Mouse (Mus musculus) limb, embryonic 15.5 days (tissue): ENCODE results near the gene Nme7. TPM values are rescaled to one million over a fixed set of nuclear protein-coding genes. Genes with fewer than 3 reads are reported as not detected.

Source experiments
- ATAC-seq: fragments of 200-750 bp; cut with Nextera tagmentation; 2 replicates; pipeline ENCODE4 v1.8.0; 2017; ENCODE audit warnings: low read depth, moderate TSS enrichment; ENCODE audit not compliant: insufficient number of reproducible peaks, low FRiP score, low TSS enrichment
- H3K27ac ChIP-seq: fragments of 300-500 bp; sonication (generic); 2 replicates; pipeline ENCODE4 v1.5.1; 2015; ENCODE audit warnings: moderate library complexity, mild to moderate bottlenecking, inconsistent platforms
- H3K27me3 ChIP-seq: fragments of 300-500 bp; sonication (generic); 2 replicates; pipeline ENCODE4 v1.6.1; 2015; ENCODE audit warnings: inconsistent platforms
- H3K36me3 ChIP-seq: fragments of 300-500 bp; sonication (generic); 2 replicates; pipeline ENCODE4 v1.6.1; 2015; ENCODE audit warnings: inconsistent platforms
- H3K4me1 ChIP-seq: fragments of 300-500 bp; sonication (generic); 2 replicates; pipeline ENCODE4 v1.6.1; 2015; ENCODE audit warnings: inconsistent platforms
- H3K4me2 ChIP-seq: fragments of 300-500 bp; sonication (generic); 2 replicates; pipeline ENCODE4 v1.6.1; 2015; ENCODE audit warnings: mild to moderate bottlenecking, inconsistent platforms
- H3K4me3 ChIP-seq: fragments of 300-500 bp; sonication (generic); 2 replicates; pipeline ENCODE4 v1.5.1; 2015; ENCODE audit warnings: mild to moderate bottlenecking, inconsistent platforms
- H3K9ac ChIP-seq: fragments of 300-500 bp; sonication (generic); 2 replicates; pipeline ENCODE4 v1.6.1; 2015; ENCODE audit warnings: inconsistent platforms
- H3K9me3 ChIP-seq: fragments of 300-500 bp; sonication (generic); 2 replicates; pipeline ENCODE4 v1.6.1; 2016; ENCODE audit warnings: inconsistent platforms
- WGBS: fragments of 180-500 bp; shearing (Covaris S2); methylation state at CpG from one replicate; pipeline ENCODE4 v1.1.7; 2015; 5-methylcytosine and 5-hydroxymethylcytosine counted together
- polyA plus RNA-seq: library from polyadenylated mRNA; unstranded; fragments of >200 nt; fragmentation: Nextera tagmentation; extraction: Ambion mirVana; gene quantifications from 2 replicates; pipeline ENCODE4 v1.2.1, GENCODE M21; 2015

Gene Nme7
- polyA plus RNA-seq, 1 experiment from 2014 or later: 31.4 TPM

DNA sequence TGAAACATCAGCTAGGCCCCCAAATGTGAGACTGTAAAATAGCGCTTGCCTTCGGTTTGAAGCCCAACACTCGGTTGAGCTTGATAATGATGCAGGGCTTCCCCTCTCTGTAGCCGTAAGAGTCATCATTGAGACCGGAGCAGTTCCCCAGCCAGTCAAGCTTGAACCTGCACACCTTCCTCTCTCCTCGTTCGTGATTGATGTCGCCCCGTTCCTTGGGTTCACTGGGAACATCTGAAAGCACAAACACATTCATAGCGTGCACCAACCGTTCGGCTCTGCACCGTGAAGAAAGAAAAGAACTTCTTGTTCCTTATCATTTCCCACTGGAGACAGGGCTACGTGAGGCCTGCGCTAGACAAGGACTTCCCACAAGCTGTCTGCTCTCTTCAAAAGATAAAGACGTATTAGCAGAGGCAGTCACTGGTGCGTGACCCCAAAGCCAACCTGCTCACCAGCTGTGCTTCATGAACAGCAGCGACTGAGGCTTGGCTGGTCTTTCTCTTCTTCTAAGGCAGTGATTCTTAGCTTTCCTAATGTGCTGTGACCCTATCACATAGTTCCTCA lies 137.6 kb downstream of the Nme7 start:
- Histone ChIP-seq H3K27ac (no peak overlapping the region), H3K4me1 (no peaks in the 10 kb centered on the region), H3K27me3 (no peaks in the 10 kb centered on the region), H3K4me2 (no peak overlapping the region), H3K9me3 (no peaks in the 10 kb centered on the region), H3K9ac (no peak overlapping the region), H3K36me3 (peaks cover 28% of the 10 kb centered on the region; the same call in 1 of the 2 replicates), H3K4me3 (no peak overlapping the region)
- WGBS: 70% methylated on average over 18 of the region's 18 CpGs
- ATAC-seq: no peak

DNA sequence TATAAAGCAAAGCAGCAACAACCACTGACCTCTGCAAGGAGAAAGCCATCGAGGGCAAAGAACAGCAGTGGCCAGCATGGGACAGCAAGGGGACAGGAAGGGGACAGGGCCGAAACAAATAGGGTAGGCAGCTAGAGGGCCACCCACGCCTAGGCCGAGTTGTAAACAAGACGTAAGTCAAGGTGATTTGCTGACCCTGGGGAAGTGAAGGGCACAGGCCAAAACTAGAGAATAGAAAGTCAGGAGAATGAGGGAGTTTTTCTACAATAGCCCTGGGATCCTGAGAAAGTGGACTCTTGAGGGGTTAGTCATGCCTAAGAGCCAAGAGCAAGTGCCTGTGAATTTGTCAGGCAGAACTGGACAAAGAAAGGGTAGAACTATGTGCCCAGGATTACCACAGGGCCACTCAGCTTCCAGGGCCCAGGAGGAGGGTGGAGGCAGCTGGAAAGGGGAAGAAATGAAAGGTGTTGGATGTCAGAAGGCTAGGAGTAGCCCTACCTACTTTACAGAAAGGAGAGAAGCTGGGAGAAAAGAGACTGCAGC lies 141.8 kb downstream of the Nme7 start:
- Histone ChIP-seq H3K4me1 (no peaks in the 10 kb centered on the region), H3K36me3 (0 out of 2 replicates have a peak, but pooled peaks cover 4% of the 10 kb centered on the region), H3K4me3 (no peak overlapping the region), H3K27me3 (no peaks in the 10 kb centered on the region), H3K4me2 (no peak overlapping the region), H3K27ac (no peak overlapping the region), H3K9ac (no peak overlapping the region), H3K9me3 (no peaks in the 10 kb centered on the region)
- no peak for ATAC-seq
- 79% methylated on average over 5 of the region's 5 CpGs for WGBS

DNA sequence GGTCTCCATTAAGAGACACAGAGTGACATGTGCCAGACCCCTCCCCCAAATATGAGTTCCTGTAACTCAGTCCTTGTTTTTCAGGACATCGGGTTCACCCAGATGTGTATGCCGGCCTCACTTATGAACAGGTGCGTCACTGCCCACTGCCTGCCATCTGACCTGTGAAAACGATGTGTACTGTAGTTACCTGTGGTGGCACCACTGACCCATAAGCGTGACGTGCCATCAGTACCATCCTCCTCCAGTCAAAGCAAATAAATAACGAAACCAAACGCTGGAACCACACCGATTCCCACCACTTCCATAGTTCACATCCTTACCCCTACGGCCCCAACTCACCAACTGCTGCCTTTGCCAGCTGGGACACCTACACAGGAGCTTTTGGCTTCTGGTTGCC lies 142.6 kb downstream of the Nme7 start:
- Histone ChIP-seq H3K4me3 (no peak overlapping the region), H3K4me2 (no peak overlapping the region), H3K36me3 (0 out of 2 replicates have a peak, but pooled peaks cover 2% of the 10 kb centered on the region), H3K27ac (no peak overlapping the region), H3K9ac (no peak overlapping the region), H3K4me1 (no peaks in the 10 kb centered on the region), H3K9me3 (no peaks in the 10 kb centered on the region), H3K27me3 (no peaks in the 10 kb centered on the region)
- no peak for ATAC-seq
- 90% methylated on average over 10 of the region's 10 CpGs for WGBS

DNA sequence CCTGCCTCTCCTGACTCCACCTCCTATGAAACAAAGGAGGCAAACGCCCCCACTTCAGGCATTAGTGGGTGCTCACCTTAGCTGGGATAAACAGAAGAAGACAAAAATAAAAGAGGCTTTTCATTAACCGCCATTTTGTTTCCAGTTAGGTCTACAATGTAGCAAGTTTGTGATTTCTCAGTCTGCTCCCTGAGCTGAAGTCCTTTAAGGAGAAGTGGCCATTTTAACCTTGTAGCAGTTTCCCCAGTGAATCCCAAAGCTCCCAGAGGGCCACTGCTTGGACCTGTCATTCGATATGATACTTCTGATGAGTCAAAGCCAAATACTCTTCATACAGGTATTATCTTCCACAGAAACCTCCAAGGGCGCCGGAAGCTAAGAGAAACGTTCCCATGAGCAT lies 143.6 kb downstream of the Nme7 start:
- Histone ChIP-seq H3K9ac (no peak overlapping the region), H3K4me1 (no peaks in the 10 kb centered on the region), H3K4me3 (no peak overlapping the region), H3K9me3 (no peaks in the 10 kb centered on the region), H3K27ac (no peak overlapping the region), H3K27me3 (no peaks in the 10 kb centered on the region), H3K4me2 (no peak overlapping the region), H3K36me3 (no peaks in the 10 kb centered on the region)
- 88% methylated on average over 6 of the region's 6 CpGs for WGBS
- no peak for ATAC-seq

DNA sequence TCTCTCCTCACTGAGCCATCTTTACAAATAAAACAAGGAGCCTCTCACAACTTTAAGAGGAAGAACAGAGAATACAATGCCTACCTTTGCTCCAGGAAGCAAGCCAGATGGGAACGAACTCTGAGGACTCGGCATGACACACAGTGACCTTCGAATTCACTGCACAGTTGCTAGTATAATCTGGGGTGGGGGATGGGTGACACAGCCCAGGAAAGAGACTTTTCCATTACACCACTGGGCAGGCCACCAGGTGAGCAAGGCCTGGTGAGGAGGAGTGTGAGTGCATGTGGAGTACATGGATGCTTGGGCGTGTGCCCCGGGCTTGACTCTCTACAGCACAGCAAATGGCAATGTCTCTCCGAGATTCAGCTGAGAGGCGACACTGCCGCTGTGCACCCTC lies 145.7 kb downstream of the Nme7 start:
- no peaks in the 10 kb centered on the region for H3K9me3 ChIP-seq
- no peak overlapping the region for H3K27ac ChIP-seq
- peaks cover 3% of the 10 kb centered on the region for H3K4me1 ChIP-seq
- no peaks in the 10 kb centered on the region for H3K36me3 ChIP-seq
- ATAC-seq: no peak
- H3K9ac ChIP-seq: no peak overlapping the region
- H3K4me2 ChIP-seq: no peak overlapping the region
- H3K4me3 ChIP-seq: no peak overlapping the region
- 88% methylated on average over 8 of the region's 8 CpGs for WGBS
- H3K27me3 ChIP-seq: 0 out of 2 replicates have a peak, but pooled peaks cover under 1% of the 10 kb centered on the region

DNA sequence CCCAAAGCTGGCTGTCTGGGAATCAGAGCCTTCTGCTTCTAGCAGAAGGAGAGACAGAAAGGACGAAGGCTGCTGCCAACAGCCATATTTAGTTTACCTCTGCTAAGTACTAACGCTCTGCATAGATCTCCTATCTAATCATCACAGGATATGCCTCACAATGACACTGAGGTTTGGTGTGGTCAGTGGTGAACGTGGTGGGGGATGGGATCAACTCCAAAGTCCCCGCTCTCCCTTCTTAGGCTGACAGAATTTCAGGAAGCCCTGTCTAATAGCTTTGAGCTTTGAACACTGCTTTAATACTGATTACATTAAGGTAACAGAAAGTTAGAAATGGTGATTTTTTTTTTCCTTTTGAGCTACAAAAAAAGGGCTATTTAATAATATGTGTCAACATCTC lies 146.3 kb downstream of the Nme7 start:
- peaks cover 5% of the 10 kb centered on the region for H3K4me1 ChIP-seq
- 0 out of 2 replicates have a peak, but pooled peaks cover 6% of the 10 kb centered on the region for H3K27me3 ChIP-seq
- no peak overlapping the region for H3K27ac ChIP-seq
- no peak for ATAC-seq
- no peaks in the 10 kb centered on the region for H3K36me3 ChIP-seq
- WGBS: 82% methylated on average over 4 of the region's 4 CpGs
- H3K4me3 ChIP-seq: no peak overlapping the region
- no peak overlapping the region for H3K4me2 ChIP-seq
- no peak overlapping the region for H3K9ac ChIP-seq
- no peaks in the 10 kb centered on the region for H3K9me3 ChIP-seq

DNA sequence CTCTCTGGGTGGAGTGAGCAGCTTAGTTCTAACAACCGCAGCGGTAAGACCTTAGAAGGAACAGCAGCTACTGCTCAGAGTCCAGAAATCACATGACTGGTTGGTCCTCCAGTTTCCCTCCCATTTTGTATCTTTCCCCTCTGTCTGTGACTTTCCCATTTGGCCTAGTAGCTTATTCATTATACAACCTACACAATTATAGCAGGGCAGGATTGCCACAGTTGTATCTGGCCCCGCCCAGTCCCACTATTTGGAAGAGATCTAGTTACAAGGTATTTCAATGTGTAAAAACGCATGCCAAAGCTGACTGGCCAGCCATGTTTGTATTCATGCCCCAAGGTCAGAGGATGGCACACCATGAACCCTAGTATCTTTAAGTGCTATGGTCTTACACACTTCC lies 146.7 kb downstream of the Nme7 start:
- no peak overlapping the region for H3K4me3 ChIP-seq
- WGBS: 78% methylated on average over 4 of the region's 4 CpGs
- no peak overlapping the region for H3K9ac ChIP-seq
- peaks cover 8% of the 10 kb centered on the region for H3K27me3 ChIP-seq
- ATAC-seq: no peak
- H3K4me1 ChIP-seq: peaks cover 5% of the 10 kb centered on the region
- no peaks in the 10 kb centered on the region for H3K9me3 ChIP-seq
- no peak overlapping the region for H3K4me2 ChIP-seq
- H3K27ac ChIP-seq: no peak overlapping the region
- no peaks in the 10 kb centered on the region for H3K36me3 ChIP-seq

DNA sequence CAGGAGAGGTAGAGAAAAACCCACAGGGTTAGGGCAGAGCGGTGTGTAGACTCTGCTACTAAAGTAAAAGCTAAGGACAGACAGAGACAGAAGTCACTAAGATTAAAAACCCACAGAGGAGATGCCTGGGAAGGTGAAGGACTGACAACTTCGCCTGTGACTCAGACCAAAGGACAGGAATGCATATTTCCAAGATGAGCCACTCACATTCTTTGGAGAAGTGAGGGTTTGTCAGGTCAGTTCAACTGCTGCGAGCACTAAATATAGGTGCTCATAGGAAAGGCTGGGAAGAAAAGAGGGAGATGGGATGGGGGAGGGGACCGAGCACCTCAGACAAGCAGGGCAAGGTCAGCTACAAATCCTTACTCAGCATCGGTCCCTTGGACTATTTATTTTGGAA lies 147.4 kb downstream of the Nme7 start:
- no peaks in the 10 kb centered on the region for H3K36me3 ChIP-seq
- no peaks in the 10 kb centered on the region for H3K9me3 ChIP-seq
- H3K9ac ChIP-seq: no peak overlapping the region
- no peak overlapping the region for H3K4me2 ChIP-seq
- ATAC-seq: no peak
- no peak overlapping the region for H3K27ac ChIP-seq
- no peak overlapping the region for H3K4me3 ChIP-seq
- H3K27me3 ChIP-seq: peaks cover 15% of the 10 kb centered on the region
- WGBS: 80% methylated on average over 5 of the region's 5 CpGs
- peaks cover 6% of the 10 kb centered on the region for H3K4me1 ChIP-seq

DNA sequence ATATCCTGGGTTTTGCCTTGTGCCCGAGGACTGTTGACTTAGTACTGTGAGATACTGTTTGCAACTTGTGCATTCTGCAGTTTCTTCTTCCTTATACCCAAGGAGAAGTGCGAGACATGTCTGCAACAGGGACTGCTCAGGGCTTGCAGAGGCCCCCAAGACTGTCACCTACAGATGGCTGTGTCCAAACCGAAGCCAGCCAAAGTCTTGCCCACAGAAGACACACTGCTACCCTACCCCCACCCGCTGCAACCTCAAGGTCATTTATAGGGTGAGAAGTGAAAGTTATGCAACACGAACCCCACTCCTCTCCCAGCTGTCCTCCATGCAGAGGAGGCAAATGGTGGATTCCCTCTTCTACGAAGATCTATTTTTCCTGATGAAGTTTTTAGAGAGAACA lies 148.7 kb downstream of the Nme7 start:
- H3K9ac ChIP-seq: no peak overlapping the region
- no peaks in the 10 kb centered on the region for H3K9me3 ChIP-seq
- H3K36me3 ChIP-seq: no peaks in the 10 kb centered on the region
- no peak overlapping the region for H3K27ac ChIP-seq
- WGBS: 77% methylated on average over 6 of the region's 6 CpGs
- H3K4me1 ChIP-seq: peaks cover 18% of the 10 kb centered on the region
- peaks cover 26% of the 10 kb centered on the region for H3K27me3 ChIP-seq
- H3K4me3 ChIP-seq: no peak overlapping the region
- H3K4me2 ChIP-seq: no peak overlapping the region
- ATAC-seq: no peak

DNA sequence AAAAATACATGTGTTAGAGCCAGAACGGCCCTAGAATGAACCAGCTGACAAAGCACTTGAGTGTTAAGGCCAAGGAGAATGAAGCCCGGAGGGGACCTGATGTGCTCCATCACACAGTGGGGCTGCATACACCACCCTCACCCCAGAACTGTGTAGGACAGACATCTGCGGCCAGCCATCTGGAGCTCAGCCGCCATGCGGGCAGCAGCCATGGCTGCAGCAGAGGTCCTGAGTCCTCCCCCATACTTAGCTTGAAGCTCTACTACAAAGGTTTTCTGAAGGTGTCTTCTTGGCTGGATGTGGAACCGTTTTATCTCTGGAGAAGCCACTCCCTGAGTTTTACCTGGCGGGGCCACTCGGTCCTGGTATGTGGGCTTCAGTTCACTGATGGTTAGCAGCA lies 149.2 kb downstream of the Nme7 start:
- H3K27me3 ChIP-seq: peaks cover 29% of the 10 kb centered on the region
- no peak overlapping the region for H3K4me3 ChIP-seq
- no peak overlapping the region for H3K9ac ChIP-seq
- H3K4me1 ChIP-seq: peaks cover 22% of the 10 kb centered on the region
- 86% methylated on average over 8 of the region's 8 CpGs for WGBS
- H3K27ac ChIP-seq: no peak overlapping the region
- H3K36me3 ChIP-seq: no peaks in the 10 kb centered on the region
- no peak for ATAC-seq
- no peak overlapping the region for H3K4me2 ChIP-seq
- no peaks in the 10 kb centered on the region for H3K9me3 ChIP-seq

DNA sequence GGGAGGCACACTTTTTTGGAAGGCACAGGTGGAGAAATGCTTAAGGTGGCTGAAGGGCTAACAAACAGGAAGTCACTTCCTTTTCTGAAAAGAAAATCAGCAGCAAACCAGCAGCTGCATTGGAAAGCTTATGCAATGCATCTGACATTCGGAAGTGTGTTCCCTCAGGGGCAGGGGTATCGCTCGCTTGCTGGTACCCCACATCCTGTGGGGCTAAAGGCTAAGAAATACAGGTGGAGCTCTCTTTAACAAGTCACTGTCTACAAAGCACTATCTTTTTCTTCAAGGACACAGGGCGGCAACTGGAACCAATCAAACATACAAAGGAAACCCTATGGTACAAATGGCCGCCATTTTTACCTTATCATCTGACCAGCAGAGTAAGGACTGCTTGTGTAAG lies 149.8 kb downstream of the Nme7 start:
- H3K27me3 ChIP-seq: peaks cover 35% of the 10 kb centered on the region
- H3K4me1 ChIP-seq: peaks cover 28% of the 10 kb centered on the region
- 79% methylated on average over 5 of the region's 5 CpGs for WGBS
- H3K36me3 ChIP-seq: no peaks in the 10 kb centered on the region
- no peak overlapping the region for H3K4me3 ChIP-seq
- H3K9me3 ChIP-seq: no peaks in the 10 kb centered on the region
- no peak overlapping the region for H3K27ac ChIP-seq
- H3K9ac ChIP-seq: no peak overlapping the region
- H3K4me2 ChIP-seq: no peak overlapping the region
- ATAC-seq: no peak

DNA sequence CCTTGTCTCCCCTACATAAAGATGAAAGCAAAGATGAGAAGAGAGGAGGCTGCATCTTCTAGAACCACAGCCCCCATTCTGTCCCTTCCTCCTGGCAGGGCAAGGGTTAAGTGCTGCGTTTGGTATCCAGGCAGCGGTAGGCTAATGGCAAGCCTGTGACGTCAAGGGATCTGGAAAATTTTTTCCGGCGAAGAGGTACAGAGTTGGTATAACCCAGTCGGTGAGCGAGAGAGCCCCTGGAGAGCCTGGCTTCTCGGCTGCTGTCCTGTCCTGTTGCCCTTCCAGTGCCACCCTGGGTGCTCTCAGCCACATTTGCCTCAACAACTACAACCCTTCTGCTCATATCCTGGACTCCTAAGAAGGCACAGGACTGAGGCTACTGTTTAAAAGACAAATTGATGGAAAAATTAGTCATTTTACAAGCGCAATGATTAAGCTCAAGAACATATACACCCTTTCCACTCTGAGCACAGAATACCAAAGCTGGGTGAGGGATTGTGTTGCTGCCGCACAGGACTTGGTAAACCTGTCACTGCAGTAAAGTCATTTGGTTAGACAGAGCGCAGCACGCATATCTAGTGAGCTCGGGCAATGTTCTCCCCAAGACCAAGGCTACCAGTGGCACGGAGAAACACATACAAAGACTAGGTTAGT lies 151.0 kb downstream of the Nme7 start:
- no peak overlapping the region for H3K9ac ChIP-seq
- H3K9me3 ChIP-seq: no peaks in the 10 kb centered on the region
- peaks cover 29% of the 10 kb centered on the region for H3K4me1 ChIP-seq
- WGBS: 32% methylated on average over 14 of the region's 14 CpGs
- no peak overlapping the region for H3K27ac ChIP-seq
- peaks cover 46% of the 10 kb centered on the region for H3K27me3 ChIP-seq
- ATAC-seq: no peak
- no peaks in the 10 kb centered on the region for H3K36me3 ChIP-seq
- peak overlapping the region; percentile 25 for H3K4me2 ChIP-seq
- peak overlapping the region; percentile 12 for H3K4me3 ChIP-seq
